Mouse (Mus musculus): ENCODE data around the gene Rin2. TPM values are rescaled to one million over a fixed set of nuclear protein-coding genes. Genes with fewer than 3 reads are reported as not detected.

The Rin2 gene
- polyA plus RNA-seq, 1 experiment = 12.3 TPM

DNA sequence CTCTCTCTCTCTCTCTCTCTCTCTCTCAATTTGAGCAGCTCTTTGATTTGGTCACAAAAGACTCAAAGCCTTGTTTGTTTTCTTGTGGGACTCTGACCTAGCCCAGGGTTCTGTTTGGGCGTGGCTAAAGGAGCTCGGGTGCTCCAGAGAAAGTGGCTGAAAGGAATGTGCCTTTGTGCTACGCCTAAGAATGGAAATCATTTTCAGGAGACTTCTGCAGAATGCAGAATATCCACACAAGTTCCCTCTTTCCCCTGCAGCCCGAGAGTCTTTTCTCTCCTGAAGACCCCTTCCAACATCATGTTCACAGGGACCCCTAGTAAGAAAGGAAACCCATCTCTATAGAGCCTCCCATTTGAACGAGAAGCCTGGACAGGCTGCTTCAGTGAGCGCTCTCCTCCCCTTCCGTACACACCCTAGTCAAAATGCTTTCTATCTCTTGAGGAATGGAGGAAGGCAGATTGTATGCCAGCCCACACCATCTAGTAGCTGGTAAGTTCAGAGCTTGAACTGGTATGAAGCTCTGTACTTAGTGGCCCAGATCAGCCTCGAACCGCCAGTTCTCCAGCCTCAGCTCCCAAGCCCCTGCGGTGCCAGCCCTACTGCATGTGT, 187.3 kb downstream of the Rin2 start:
- DNase-seq = no peak
- WGBS = 56% methylated on average over 10 of the region's 10 CpGs
- Histone ChIP-seq H3K27me3 (ENCODE audit: control insufficient read depth, insufficient read depth, low read length) (no peaks in the 10 kb centered on the region), H3K27ac (ENCODE audit: insufficient read depth, low read length) (no peak overlapping the region; the same call in 1 of the 2 replicates), H3K4me1 (ENCODE audit: control insufficient read depth, insufficient read depth, low read length) (peaks cover 5% of the 10 kb centered on the region), H3K4me3 (replicated peaks; ENCODE audit: insufficient read depth, low read depth, low read length) (no peak overlapping the region)
- TF ChIP-seq CTCF (IDR thresholded peaks at IDR 0.05; ENCODE audit: borderline replicate concordance, insufficient read depth, low read depth, low read length) (no peak), POLR2A (IDR thresholded peaks at IDR 0.05; ENCODE audit: borderline replicate concordance, insufficient read depth, low read length) (no peak)

DNA sequence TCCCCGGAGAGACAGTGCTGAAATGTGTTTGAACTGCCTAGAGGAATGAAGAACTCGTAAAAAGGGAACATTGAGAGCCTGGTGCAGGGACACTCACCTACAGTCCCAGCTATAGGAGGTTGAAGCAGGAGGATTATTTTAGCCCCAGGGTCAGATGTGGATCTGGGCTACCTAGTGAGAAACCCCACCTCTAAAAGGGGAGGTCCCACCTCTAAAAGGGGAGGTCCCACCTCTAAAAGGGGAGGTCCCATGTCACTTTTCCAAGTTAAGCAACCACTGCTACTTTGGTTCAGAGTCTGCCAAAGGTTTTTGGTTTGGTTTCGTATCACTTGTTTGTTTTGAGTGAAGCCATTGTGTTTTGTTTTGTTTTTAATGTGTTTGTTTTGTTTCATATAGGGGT, 190.3 kb downstream of the Rin2 start:
- Histone ChIP-seq H3K4me3 (replicated peaks; ENCODE audit: insufficient read depth, low read depth, low read length) (no peak overlapping the region), H3K27me3 (ENCODE audit: control insufficient read depth, insufficient read depth, low read length) (no peaks in the 10 kb centered on the region), H3K4me1 (ENCODE audit: control insufficient read depth, insufficient read depth, low read length) (no peaks in the 10 kb centered on the region; the same call in 1 of the 2 replicates), H3K27ac (ENCODE audit: insufficient read depth, low read length) (no peak overlapping the region)
- no peak for TF ChIP-seq CTCF (IDR thresholded peaks at IDR 0.05; ENCODE audit: borderline replicate concordance, insufficient read depth, low read depth, low read length)
- TF ChIP-seq POLR2A (IDR thresholded peaks at IDR 0.05; ENCODE audit: borderline replicate concordance, insufficient read depth, low read length) = no peak
- 92% methylated on average over 3 of the region's 3 CpGs for WGBS
- no peak for DNase-seq

DNA sequence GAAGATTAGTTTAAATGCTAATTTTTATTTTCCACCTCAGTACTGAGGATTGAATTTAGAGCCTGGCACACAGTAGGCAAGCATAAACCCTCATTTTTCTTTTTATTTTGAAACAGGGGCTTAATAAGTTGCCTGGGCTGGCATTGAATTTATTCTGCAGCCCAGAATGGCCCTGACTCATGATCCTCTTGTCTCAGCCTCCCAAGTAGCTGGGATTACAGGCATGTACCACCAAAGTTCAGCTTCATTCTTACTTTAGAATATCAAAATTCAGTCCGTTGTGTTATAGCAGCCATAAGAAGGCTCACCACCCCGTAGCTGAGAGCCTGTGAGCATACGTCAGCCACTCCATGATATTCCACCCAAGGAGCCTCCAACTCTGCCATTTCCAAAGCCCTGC, 191.2 kb downstream of the Rin2 start:
- DNase-seq = no peak
- no peaks in the 10 kb centered on the region; the same call in 1 of the 2 replicates for H3K4me1 ChIP-seq (ENCODE audit: control insufficient read depth, insufficient read depth, low read length)
- TF ChIP-seq POLR2A (IDR thresholded peaks at IDR 0.05; ENCODE audit: borderline replicate concordance, insufficient read depth, low read length) (no peak), CTCF (IDR thresholded peaks at IDR 0.05; ENCODE audit: borderline replicate concordance, insufficient read depth, low read depth, low read length) (no peak)
- no peak overlapping the region for H3K27ac ChIP-seq (ENCODE audit: insufficient read depth, low read length)
- no peaks in the 10 kb centered on the region for H3K27me3 ChIP-seq (ENCODE audit: control insufficient read depth, insufficient read depth, low read length)
- H3K4me3 ChIP-seq (replicated peaks; ENCODE audit: insufficient read depth, low read depth, low read length) = no peak overlapping the region
- 97% methylated on average over 3 of the region's 3 CpGs for whole genome bisulfite sequencing

DNA sequence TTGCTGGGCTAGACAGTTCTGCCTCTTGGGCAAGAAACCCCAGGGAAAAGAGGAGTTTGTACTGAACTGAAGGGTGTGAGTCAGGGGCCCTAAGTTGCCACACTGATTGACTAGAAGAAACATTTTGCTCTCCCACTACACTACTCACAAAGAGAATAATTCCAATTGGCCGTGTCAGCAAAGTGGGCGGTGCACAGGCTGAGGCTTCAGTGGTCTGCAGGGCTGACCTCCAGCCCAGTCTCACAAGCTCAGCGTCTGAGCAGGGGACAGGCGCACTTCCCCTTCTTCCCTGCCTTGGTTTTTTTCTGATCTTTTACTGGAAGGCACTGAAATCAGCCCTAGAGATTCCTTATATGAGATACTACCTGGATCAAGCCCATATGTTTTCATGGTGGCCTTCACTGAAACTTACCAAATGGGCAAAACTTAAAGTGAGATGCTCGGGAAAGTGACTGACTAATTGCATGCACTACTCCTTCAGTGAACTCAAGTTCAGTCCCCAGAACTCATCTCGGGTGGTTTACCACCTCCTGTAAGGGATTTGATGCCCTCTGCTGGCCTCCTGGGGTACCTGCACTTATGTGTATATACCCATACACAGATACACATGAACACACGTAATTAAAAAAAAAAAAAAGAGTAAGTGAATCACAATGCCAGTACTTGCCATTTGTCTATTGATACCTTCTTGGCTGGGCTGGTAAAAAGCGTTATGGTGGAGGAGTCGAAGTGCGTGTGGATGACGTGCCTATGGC, 191.9 kb downstream of the Rin2 start:
- Histone ChIP-seq H3K27me3 (ENCODE audit: control insufficient read depth, insufficient read depth, low read length) (no peaks in the 10 kb centered on the region), H3K27ac (ENCODE audit: insufficient read depth, low read length) (no peak overlapping the region), H3K4me3 (replicated peaks; ENCODE audit: insufficient read depth, low read depth, low read length) (no peak overlapping the region), H3K4me1 (ENCODE audit: control insufficient read depth, insufficient read depth, low read length) (no peaks in the 10 kb centered on the region)
- 95% methylated on average over 11 of the region's 11 CpGs for WGBS
- no peak for DNase-seq
- TF ChIP-seq CTCF (IDR thresholded peaks at IDR 0.05; ENCODE audit: borderline replicate concordance, insufficient read depth, low read depth, low read length) (no peak), POLR2A (IDR thresholded peaks at IDR 0.05; ENCODE audit: borderline replicate concordance, insufficient read depth, low read length) (no peak)

DNA sequence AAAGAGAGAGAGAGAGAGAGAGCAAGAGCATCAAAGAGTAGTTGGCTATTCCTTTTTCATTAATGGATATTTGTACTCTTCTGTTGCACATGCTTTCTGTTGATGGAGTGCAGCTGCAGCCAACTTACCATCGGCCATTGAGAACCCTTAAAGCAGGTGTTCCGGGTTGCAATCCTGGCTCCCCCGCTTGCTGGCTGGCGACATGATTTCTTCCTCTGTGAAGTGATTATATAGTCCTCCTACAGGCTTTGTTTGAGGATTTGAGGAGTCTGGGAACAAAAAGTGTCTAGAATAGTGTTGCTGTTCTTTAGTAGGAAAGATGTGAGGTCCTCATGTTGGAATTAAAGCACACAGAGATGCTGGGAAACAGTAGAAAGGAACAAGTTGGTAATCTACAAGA, 196.3 kb downstream of the Rin2 start:
- no peak overlapping the region for H3K27ac ChIP-seq (ENCODE audit: insufficient read depth, low read length)
- no peak overlapping the region for H3K4me3 ChIP-seq (replicated peaks; ENCODE audit: insufficient read depth, low read depth, low read length)
- H3K4me1 ChIP-seq (ENCODE audit: control insufficient read depth, insufficient read depth, low read length) = no peaks in the 10 kb centered on the region
- TF ChIP-seq POLR2A (IDR thresholded peaks at IDR 0.05; ENCODE audit: borderline replicate concordance, insufficient read depth, low read length) (no peak), CTCF (IDR thresholded peaks at IDR 0.05; ENCODE audit: borderline replicate concordance, insufficient read depth, low read depth, low read length) (no peak)
- no peaks in the 10 kb centered on the region for H3K27me3 ChIP-seq (ENCODE audit: control insufficient read depth, insufficient read depth, low read length)
- no peak for DNase-seq
- WGBS = 87% methylated on average over 4 of the region's 4 CpGs

DNA sequence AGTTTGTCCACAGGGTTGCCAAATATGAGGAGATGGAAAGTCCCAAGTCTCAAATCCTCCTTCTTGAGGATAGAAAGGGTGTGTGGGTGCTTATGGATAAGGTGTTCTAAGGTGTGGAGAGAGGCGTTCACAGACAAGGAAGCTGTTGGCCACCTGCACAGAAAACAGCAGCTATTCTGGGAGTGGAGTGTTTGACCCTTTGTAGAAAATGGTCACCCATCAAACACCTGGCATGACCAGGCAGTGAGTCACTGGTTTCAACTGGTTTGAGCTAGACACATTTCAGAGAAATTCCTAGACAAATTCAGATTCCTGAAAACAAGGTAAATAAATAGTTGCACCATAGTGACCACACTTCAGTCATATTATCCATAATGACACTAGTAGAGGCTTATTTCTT, 197.1 kb downstream of the Rin2 start:
- H3K4me3 ChIP-seq (replicated peaks; ENCODE audit: insufficient read depth, low read depth, low read length) = no peak overlapping the region
- H3K27ac ChIP-seq (ENCODE audit: insufficient read depth, low read length) = no peak overlapping the region
- no peaks in the 10 kb centered on the region for H3K4me1 ChIP-seq (ENCODE audit: control insufficient read depth, insufficient read depth, low read length)
- no peaks in the 10 kb centered on the region for H3K27me3 ChIP-seq (ENCODE audit: control insufficient read depth, insufficient read depth, low read length)
- WGBS = 94% methylated on average over 1 of the region's 1 CpGs
- DNase-seq = no peak
- TF ChIP-seq CTCF (IDR thresholded peaks at IDR 0.05; ENCODE audit: borderline replicate concordance, insufficient read depth, low read depth, low read length) (no peak), POLR2A (IDR thresholded peaks at IDR 0.05; ENCODE audit: borderline replicate concordance, insufficient read depth, low read length) (no peak)

DNA sequence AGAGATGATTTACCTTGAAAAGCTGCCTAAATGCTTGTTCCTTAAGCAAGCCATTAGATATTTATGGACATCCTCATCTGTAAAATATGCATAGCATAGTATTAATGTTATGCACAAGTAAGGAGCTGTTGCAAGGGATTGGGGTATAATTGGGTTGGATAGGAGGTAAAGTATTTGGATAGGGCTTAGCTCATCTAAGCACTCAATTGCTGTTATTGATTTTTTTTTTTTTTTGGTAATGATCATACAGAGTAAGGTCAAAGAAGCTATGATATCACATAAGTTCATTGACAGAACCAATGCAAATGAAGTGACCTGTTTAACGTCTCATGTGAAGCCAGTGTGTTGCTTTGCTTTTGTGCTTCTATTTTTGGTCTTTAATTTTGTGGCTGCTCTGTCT, 198.9 kb downstream of the Rin2 start:
- Histone ChIP-seq H3K4me3 (replicated peaks; ENCODE audit: insufficient read depth, low read depth, low read length) (no peak overlapping the region), H3K27ac (ENCODE audit: insufficient read depth, low read length) (no peak overlapping the region), H3K27me3 (ENCODE audit: control insufficient read depth, insufficient read depth, low read length) (no peaks in the 10 kb centered on the region), H3K4me1 (ENCODE audit: control insufficient read depth, insufficient read depth, low read length) (no peaks in the 10 kb centered on the region)
- 79% methylated on average over 1 of the region's 1 CpGs for WGBS
- DNase-seq = no peak
- TF ChIP-seq POLR2A (IDR thresholded peaks at IDR 0.05; ENCODE audit: borderline replicate concordance, insufficient read depth, low read length) = no peak
- TF ChIP-seq CTCF (IDR thresholded peaks at IDR 0.05; ENCODE audit: borderline replicate concordance, insufficient read depth, low read depth, low read length) = no peak
